Mouse (Mus musculus) lung, postnatal 14 days (tissue): Measurements from ENCODE around the gene Faiml.

ENCODE experiments used
- DNase-seq: peaks from one replicate; pipeline ENCODE4 v3.0.0; 2021

Faiml gene

DNA sequence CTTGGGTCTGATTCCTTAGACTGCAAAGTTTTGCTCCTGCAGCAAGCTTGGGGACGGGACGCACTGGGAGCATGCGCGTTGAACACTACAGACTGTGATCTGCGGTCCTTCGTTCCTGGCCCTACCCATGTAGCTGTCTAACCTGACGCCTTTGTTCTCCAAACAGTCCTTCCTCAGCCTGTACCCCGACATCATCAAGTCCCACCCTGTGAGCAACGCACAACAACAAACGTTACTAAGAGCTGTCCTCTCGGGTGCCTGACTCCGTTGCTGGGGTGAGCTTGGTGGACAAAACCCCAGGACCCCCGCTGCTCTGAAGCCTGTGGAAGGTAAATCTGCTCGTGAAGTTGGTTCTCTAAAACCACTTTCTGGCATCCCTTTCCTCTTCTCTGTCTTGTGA is at the start of gene Faiml:
Faiml (minus strand) TSS at position 101 of the 400 bp plus-strand sequence.
- no peak for DNase-seq

DNA sequence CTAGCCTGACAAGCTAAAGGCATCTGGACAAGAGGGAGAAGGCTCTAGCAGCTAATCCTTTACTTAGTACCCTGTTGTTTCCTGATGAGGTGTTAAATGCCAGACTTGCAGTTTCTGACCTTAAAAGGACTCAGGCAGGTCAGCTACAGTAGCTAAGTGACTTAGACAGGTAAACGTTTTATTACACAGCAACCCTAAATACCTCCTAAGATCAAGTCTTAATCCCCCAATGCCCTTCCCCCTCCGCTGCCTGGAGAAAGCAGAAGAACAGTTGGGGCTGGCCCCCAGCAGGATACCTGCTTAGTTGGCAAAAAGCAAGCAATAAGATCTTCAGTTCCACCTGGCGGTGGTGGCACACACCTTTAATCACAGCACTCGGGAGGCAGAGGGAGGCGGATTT is 21.9 kb upstream of the Faiml start:
- no peak for DNase-seq

DNA sequence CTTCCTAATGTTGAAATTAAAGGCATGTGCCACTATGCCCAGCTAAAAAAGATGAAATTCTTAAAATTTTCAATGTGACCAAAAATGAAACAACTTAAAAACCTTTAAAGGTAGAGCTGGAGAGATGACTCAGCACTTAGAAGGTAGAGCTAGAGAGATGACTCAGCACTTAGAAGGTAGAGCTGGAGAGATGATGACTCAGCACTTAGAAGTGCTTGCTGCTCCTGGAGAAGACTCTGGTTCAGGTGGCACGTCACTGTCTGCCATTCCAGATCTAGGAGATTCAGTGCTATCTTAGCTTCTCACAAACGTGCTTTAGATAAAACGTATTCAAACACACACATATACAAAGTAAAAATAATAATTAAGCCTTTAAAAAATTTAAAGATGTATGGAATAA is 19.8 kb upstream of the Faiml start:
- no peak for DNase-seq

DNA sequence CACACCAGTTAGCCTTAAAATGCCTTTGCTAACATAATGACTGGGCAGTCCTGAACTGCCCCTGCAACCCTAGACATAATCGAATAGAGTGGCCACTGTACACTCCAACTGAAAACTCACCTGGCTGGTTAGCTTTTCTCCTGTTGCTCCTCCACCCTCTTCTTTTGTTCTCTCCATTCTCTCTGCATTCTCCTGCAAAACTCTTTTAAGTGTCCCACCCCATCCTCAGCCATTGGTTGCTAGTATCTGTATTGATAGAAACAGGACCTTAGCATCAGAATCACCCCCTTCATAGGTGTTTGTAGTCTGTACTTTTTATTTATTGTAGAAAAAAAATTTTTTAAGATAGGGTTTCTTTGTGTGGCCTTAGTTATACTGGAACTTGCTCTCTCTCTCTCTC is 19.2 kb upstream of the Faiml start:
- no peak for DNase-seq

DNA sequence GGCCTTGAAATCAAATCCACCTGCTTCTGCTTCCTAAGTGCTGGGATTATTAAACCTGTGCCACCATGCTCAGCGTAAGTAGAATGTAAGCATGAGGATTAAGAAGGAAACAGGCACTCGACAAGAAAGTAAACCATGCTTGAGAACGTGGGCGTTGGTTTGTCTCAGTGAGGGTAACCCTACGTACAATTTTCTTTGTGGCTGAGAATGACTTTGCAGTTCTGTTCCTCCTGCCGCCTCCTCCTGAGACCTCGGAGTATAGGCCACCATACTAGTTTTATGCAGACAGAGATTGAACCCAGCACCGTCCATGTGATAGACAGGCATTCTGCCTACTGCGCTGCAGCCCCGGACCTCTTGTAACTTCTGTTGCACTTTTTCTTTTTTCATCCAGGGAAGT is 16.8 kb upstream of the Faiml start:
- DNase-seq = no peak

GRCm38 (mm10) chr9:99248906-99249305 is 11.9 kb upstream of the Faiml start:
- no peak for DNase-seq

DNA sequence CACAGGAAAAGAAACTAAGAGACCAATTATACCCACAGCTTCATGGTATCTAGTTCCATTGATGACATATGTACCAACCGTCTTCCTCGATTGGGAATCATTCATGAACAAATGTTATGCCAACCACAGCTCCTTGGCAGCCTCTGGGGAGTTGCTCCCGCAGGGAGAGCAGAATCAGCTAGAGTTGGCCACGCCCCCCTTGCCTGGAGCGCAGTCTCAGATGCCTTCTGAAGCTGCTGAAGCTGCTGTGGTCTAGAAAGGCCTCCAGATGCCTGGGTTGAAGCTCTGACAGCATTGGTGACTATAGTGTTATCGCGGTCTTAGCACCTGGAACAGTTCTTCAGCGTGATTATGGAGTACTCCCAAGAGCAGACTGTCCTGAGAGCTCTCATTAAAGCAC is 11.3 kb upstream of the Faiml start:
- DNase-seq = no peak

DNA sequence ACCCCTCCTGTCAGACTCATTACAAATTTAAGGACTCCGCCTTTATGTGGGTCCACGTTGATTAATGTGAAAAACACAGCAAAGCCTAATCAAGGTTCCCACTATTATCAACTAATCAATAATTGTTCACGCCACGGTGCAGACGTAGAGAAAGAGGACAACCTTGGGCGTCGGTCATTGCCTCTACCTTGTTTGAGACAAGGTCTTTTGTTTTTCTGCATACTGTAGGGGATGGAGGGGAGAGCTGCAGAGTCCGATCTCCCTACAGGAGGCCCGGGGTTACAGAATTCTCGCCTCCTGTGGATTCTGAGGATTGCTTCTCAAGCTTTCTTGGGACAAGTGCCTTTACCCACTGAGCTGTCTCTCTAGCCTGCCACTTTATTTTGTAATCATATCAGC is 6.9 kb upstream of the Faiml start:
- no peak for DNase-seq

GRCm38 (mm10) chr9:99243190-99243894 is 6.3 kb upstream of the Faiml start, which contains the start of gene Cep70:
Gene Cep70 (plus strand): TSS chr9:99243367.
- peak; percentile 96 for DNase-seq

- no peak for DNase-seq
Observed at GRCm38 (mm10) chr9:99242533-99243189, 5.6 kb upstream of the Faiml start.

- DNase-seq = peak; percentile 64
Observed at GRCm38 (mm10) chr9:99242035-99242434, 5.0 kb upstream of the Faiml start.

- DNase-seq = no peak
Observed at GRCm38 (mm10) chr9:99240571-99240970, 3.5 kb upstream of the Faiml start.

DNA sequence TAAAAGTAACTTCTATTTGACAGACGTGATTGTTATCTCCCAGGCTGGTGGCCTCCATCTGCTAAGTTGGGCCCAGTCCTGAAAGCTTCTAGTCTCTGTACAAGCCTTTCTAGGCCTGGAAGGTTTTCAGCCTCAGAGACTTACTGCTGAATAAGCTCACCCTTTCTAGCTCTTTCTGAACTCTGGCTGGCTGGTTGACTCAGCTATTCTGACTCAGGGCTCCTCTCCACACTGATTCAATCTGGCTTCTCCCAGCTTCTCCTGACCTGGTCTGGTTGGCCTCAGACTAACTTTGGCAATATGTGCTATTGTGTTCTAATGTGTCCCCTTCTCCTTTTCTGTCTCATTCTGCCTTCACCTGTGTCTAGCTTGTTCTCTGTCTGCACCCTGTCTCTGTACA is 2.2 kb upstream of the Faiml start:
- no peak for DNase-seq

DNA sequence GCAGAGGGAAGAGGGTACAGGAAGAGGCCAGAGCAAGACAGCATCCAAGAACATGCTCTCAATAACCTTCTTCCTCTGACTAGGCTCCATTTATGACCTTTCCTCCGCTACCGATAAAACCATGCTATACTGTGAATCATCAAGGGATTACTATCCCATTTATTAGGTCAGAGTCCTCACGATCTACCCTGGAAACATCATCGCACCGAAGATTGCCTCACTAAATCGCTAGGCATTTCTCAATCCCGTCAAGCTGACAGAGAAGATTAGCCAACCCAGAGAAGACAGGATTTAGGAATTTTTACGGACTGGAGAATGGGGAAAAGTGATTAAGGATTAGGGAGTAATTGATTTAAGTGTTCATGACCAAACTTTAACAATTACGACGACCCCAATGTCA is 1.2 kb upstream of the Faiml start:
- no peak for DNase-seq

- no peak for DNase-seq
Observed at GRCm38 (mm10) chr9:99229450-99229849, 7.6 kb downstream of the Faiml start.

GRCm38 (mm10) chr9:99224583-99224982 is 12.5 kb downstream of the Faiml start:
- no peak for DNase-seq

- no peak for DNase-seq
Observed at GRCm38 (mm10) chr9:99221636-99222035, 15.4 kb downstream of the Faiml start.

DNA sequence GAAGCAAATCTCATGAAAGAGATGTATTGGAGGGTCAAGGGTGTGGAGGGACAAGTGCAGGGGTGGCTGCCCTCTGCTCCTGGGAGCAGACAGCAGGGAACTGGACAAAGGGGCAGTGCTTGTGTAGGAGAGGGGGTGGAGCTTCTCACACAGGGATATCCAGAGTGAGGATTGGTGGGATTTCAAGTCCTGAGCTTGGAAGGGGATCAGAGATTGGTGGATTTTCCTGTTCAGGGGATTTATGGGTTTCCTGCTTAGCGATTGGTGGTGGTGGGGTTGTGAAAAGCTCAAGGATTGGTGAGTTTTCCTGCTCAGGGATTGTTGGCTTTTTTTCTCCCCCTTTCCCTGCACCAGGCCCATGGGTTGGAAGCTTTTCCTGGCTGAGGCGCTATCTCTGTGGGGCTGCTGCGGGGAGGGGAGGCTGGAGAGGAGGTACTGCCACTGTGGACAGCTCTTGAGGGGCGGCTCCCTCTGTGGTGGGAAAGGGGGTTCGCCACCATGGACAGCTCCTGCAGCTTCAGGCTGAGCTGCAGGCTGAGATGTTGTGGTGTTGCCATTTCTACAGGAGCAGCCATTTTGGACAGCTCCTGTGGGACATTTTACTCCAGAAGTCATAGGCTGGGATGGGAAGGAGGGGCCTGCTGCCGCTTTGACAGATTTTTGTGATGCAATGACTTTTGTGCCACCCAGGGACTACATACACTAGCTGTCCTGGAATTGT is 18.9 kb downstream of the Faiml start:
- DNase-seq = peak; percentile 48

DNA sequence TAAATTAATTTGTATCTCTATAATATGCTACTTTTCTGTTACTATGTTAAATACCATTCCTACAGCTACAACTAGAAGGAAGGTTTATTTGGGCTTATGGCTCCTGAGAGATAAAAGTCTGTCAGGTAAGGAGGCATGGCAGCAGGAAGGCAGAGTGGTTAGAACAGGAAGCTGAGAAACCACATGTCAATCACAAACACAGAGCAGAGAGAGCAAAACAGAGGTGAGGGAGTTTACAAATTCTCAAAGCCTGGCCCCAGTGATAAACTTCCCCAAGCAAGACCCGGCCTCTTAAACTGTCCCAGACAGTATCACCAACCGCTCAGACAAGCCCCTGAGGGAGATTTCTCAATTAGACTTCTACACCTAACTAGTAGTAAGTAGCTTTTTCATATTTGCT is 20.9 kb downstream of the Faiml start:
- no peak for DNase-seq

DNA sequence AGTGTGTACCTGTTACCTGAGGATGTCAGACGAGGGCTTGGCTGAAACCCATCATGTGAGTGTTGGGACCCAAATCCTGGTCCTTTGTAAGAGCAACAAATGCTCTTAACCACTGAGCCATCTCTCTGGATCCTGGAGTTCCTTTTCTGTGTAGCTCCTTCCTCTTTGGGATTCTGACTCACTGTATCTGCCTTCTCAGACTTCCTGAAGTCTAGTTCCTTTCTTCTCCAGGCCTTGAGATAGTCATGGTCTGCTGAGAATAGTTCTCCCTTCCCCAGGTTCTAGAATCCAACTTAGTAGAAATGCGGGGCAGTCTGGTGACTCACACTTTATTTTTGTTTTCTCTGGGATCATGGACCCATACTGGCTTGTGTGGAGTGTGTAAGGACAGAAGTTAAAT is 24.4 kb downstream of the Faiml start:
- DNase-seq = no peak

DNA sequence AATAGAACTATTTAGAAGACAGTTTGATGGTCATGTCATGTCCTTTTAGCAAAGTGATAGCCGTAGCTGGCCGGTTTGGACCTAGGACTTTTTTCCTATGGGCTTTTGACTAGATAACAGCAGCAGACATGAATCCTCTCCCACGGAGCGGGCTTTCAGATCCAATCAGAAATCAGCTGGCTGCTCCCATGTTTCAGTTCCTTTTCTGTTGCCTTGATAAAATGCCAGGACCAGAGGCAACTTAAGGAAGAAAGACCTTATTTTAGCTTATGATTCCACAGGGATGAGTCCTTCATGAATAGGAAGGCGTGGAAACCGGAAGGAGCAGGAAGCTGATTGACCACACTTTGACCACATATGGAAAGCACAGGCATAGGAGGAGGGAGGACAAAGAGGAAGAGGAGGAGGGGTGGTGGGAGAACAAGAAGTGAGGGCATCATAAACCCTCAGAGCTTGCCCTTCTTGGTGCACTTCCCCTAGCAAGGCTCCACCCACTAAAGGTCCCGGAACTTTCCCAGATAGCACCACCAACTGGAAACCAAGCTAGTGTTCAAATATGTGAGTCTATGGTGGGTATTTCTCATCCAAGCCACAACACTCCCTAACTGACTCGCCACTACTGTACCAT is 53.9 kb downstream of the Faiml start:
- DNase-seq = no peak

GRCm38 (mm10) chr9:99182121-99182520 is 54.9 kb downstream of the Faiml start:
- DNase-seq = peak; percentile 1

GRCm38 (mm10) chr9:99180272-99180671 is 56.8 kb downstream of the Faiml start:
- DNase-seq = no peak
